Mouse (Mus musculus) layer of hippocampus, adult 2 months (tissue): ENCODE measurements around the gene Fam53a. TPM values are rescaled to one million over a fixed set of nuclear protein-coding genes. Genes with fewer than 3 reads are reported as not detected.

Source experiments
- DNase-seq, 2 experiments: peaks; one replicate each; pipeline ENCODE4 v3.0.0; 2022; ENCODE audit warnings: low spot score in 2 of 2
- H3K27ac ChIP-seq: fragments of 200-600 bp; 2 replicates; pipeline ENCODE4 v1.8.1; 2022
- H3K4me3 ChIP-seq: fragments of 200-600 bp; 2 replicates; pipeline ENCODE4 v1.8.1; 2022; ENCODE audit warnings: mild to moderate bottlenecking
- CTCF ChIP-seq: fragments of 200-600 bp; conservative IDR thresholded peaks from 2 replicates; pipeline ENCODE4 v1.8.1; 2022; ENCODE audit warnings: antibody characterized with exemption, mild to moderate bottlenecking, moderate library complexity
- total RNA-seq, 2 experiments: library from RNA; stranded (reverse); gene quantifications; 2 replicates each; pipeline ENCODE4 v1.2.3; 2021

The Fam53a gene
- total RNA-seq, 2 experiments from 2014 or later: 25.2 to 29.5 TPM

- Histone ChIP-seq H3K27ac (no peak overlapping the region), H3K4me3 (no peak overlapping the region)
- TF ChIP-seq CTCF: no peak
- DNase-seq: no peak
Observed at GRCm38 (mm10) chr5:33556277-33556995, 73.0 kb downstream of the Fam53a start.

Other genes starting within 250 kb of the Fam53a start
- gene Nkx1-1, start 195.7 kb downstream of the Fam53a start, total RNA-seq: not detected
- gene Gm9903, start 290 bp upstream of the Fam53a start, total RNA-seq: under 1 TPM; 0.90 to 0.98 TPM
- 10 to 100 TPM; 20.5 to 21.5 TPM for gene Slbp, start 22.9 kb upstream of the Fam53a start, total RNA-seq
- 1 to 10 TPM; 5.7 to 7.9 TPM for gene Tacc3, start 28.5 kb upstream of the Fam53a start, total RNA-seq
- 10 to 100 TPM; 24.0 to 25.2 TPM for gene Tmem129, start 28.8 kb upstream of the Fam53a start, total RNA-seq
- 100 to 1,000 TPM; 137 to 139 TPM for gene Fgfr3, start 92.0 kb upstream of the Fam53a start, total RNA-seq
- 100 to 1,000 TPM in 1 of 2 experiments, 10 to 100 TPM in 1; 99.8 to 108 TPM for gene Letm1, start 153.2 kb upstream of the Fam53a start, total RNA-seq
- 100 to 1,000 TPM; 123 to 133 TPM for gene Nsd2, start 191.1 kb upstream of the Fam53a start, total RNA-seq